Mouse (Mus musculus): ENCODE measurements around the gene Mettl15.
"Not testable (repeated sequence)": the region's sequence is repeated elsewhere in the genome, so short reads cannot be mapped to it uniquely, and the experiment has no call there.

Mettl15 gene

GRCm38 (mm10) chr2:109233876-109234275, 46.7 kb downstream of the Mettl15 start:
- H3K36me3 ChIP-seq (ENCODE audit: control insufficient read depth, insufficient read depth, low read length, poor library complexity, severe bottlenecking), result no peaks in the 10 kb centered on the region
- no peaks in the 10 kb centered on the region for H3K27me3 ChIP-seq (ENCODE audit: control insufficient read depth, insufficient read depth, low read length, poor library complexity, severe bottlenecking)
- DNase-seq (ENCODE audit: low read depth, low spot score), result no peak

GRCm38 (mm10) chr2:109230443-109230842, 50.1 kb downstream of the Mettl15 start:
- no peaks in the 10 kb centered on the region for H3K27me3 ChIP-seq (ENCODE audit: control insufficient read depth, insufficient read depth, low read length, poor library complexity, severe bottlenecking)
- no peaks in the 10 kb centered on the region for H3K36me3 ChIP-seq (ENCODE audit: control insufficient read depth, insufficient read depth, low read length, poor library complexity, severe bottlenecking)
- DNase-seq (ENCODE audit: low read depth, low spot score), result no peak

- DNase-seq (ENCODE audit: low read depth, low spot score), result no peak
- H3K36me3 ChIP-seq (ENCODE audit: control insufficient read depth, insufficient read depth, low read length, poor library complexity, severe bottlenecking), result no peaks in the 10 kb centered on the region
- no peaks in the 10 kb centered on the region for H3K27me3 ChIP-seq (ENCODE audit: control insufficient read depth, insufficient read depth, low read length, poor library complexity, severe bottlenecking)
Measured at GRCm38 (mm10) chr2:109227196-109227595, 53.4 kb downstream of the Mettl15 start.

- no peak for DNase-seq (ENCODE audit: low read depth, low spot score)
- no peaks in the 10 kb centered on the region for H3K36me3 ChIP-seq (ENCODE audit: control insufficient read depth, insufficient read depth, low read length, poor library complexity, severe bottlenecking)
- no peaks in the 10 kb centered on the region for H3K27me3 ChIP-seq (ENCODE audit: control insufficient read depth, insufficient read depth, low read length, poor library complexity, severe bottlenecking)
Measured at GRCm38 (mm10) chr2:109221470-109221869, 59.1 kb downstream of the Mettl15 start.

- DNase-seq (ENCODE audit: low read depth, low spot score), result peak; percentile 24
- not testable (repeated sequence) for H3K36me3 ChIP-seq (ENCODE audit: control insufficient read depth, insufficient read depth, low read length, poor library complexity, severe bottlenecking); H3K27me3 ChIP-seq (ENCODE audit: control insufficient read depth, insufficient read depth, low read length, poor library complexity, severe bottlenecking)
Measured at GRCm38 (mm10) chr2:109216678-109217077, 63.9 kb downstream of the Mettl15 start.

GRCm38 (mm10) chr2:109210641-109211040, 69.9 kb downstream of the Mettl15 start:
- not testable (repeated sequence) for H3K27me3 ChIP-seq (ENCODE audit: control insufficient read depth, insufficient read depth, low read length, poor library complexity, severe bottlenecking); DNase-seq (ENCODE audit: low read depth, low spot score); H3K36me3 ChIP-seq (ENCODE audit: control insufficient read depth, insufficient read depth, low read length, poor library complexity, severe bottlenecking)

GRCm38 (mm10) chr2:109208032-109208431, 72.5 kb downstream of the Mettl15 start:
- no peaks in the 10 kb centered on the region for H3K36me3 ChIP-seq (ENCODE audit: control insufficient read depth, insufficient read depth, low read length, poor library complexity, severe bottlenecking)
- H3K27me3 ChIP-seq (ENCODE audit: control insufficient read depth, insufficient read depth, low read length, poor library complexity, severe bottlenecking), result no peaks in the 10 kb centered on the region
- no peak for DNase-seq (ENCODE audit: low read depth, low spot score)

- DNase-seq (ENCODE audit: low read depth, low spot score), result no peak
- Histone ChIP-seq H3K27me3 (ENCODE audit: control insufficient read depth, insufficient read depth, low read length, poor library complexity, severe bottlenecking) (no peaks in the 10 kb centered on the region), H3K36me3 (ENCODE audit: control insufficient read depth, insufficient read depth, low read length, poor library complexity, severe bottlenecking) (no peaks in the 10 kb centered on the region)
Measured at GRCm38 (mm10) chr2:109182993-109183392, 97.6 kb downstream of the Mettl15 start.

GRCm38 (mm10) chr2:109158509-109158908, 122.0 kb downstream of the Mettl15 start:
- no peaks in the 10 kb centered on the region for H3K36me3 ChIP-seq (ENCODE audit: control insufficient read depth, insufficient read depth, low read length, poor library complexity, severe bottlenecking)
- H3K27me3 ChIP-seq (ENCODE audit: control insufficient read depth, insufficient read depth, low read length, poor library complexity, severe bottlenecking), result no peaks in the 10 kb centered on the region
- no peak for DNase-seq (ENCODE audit: low read depth, low spot score)

- H3K36me3 ChIP-seq (ENCODE audit: control insufficient read depth, insufficient read depth, low read length, poor library complexity, severe bottlenecking), result no peaks in the 10 kb centered on the region
- H3K27me3 ChIP-seq (ENCODE audit: control insufficient read depth, insufficient read depth, low read length, poor library complexity, severe bottlenecking), result no peaks in the 10 kb centered on the region
- DNase-seq (ENCODE audit: low read depth, low spot score), result no peak
Measured at GRCm38 (mm10) chr2:109156131-109156530, 124.4 kb downstream of the Mettl15 start.

- Histone ChIP-seq H3K27me3 (ENCODE audit: control insufficient read depth, insufficient read depth, low read length, poor library complexity, severe bottlenecking) (no peaks in the 10 kb centered on the region), H3K36me3 (ENCODE audit: control insufficient read depth, insufficient read depth, low read length, poor library complexity, severe bottlenecking) (no peaks in the 10 kb centered on the region)
- no peak for DNase-seq (ENCODE audit: low read depth, low spot score)
Measured at GRCm38 (mm10) chr2:109153402-109154050, 127.0 kb downstream of the Mettl15 start.

GRCm38 (mm10) chr2:109147292-109147691, 133.3 kb downstream of the Mettl15 start:
- Histone ChIP-seq H3K36me3 (ENCODE audit: control insufficient read depth, insufficient read depth, low read length, poor library complexity, severe bottlenecking) (no peaks in the 10 kb centered on the region), H3K27me3 (ENCODE audit: control insufficient read depth, insufficient read depth, low read length, poor library complexity, severe bottlenecking) (no peaks in the 10 kb centered on the region)
- no peak for DNase-seq (ENCODE audit: low read depth, low spot score)

GRCm38 (mm10) chr2:109144410-109144809, 136.1 kb downstream of the Mettl15 start:
- no peak for DNase-seq (ENCODE audit: low read depth, low spot score)

GRCm38 (mm10) chr2:109140330-109140729, 140.2 kb downstream of the Mettl15 start:
- Histone ChIP-seq H3K36me3 (ENCODE audit: control insufficient read depth, insufficient read depth, low read length, poor library complexity, severe bottlenecking) (no peaks in the 10 kb centered on the region), H3K27me3 (ENCODE audit: control insufficient read depth, insufficient read depth, low read length, poor library complexity, severe bottlenecking) (no peaks in the 10 kb centered on the region)
- no peak for DNase-seq (ENCODE audit: low read depth, low spot score)

More at GRCm38 (mm10) chr2:109144410-109144809, 136.1 kb downstream of the Mettl15 start:
- Histone ChIP-seq H3K27me3 (ENCODE audit: control insufficient read depth, insufficient read depth, low read length, poor library complexity, severe bottlenecking) (no peaks in the 10 kb centered on the region), H3K36me3 (ENCODE audit: control insufficient read depth, insufficient read depth, low read length, poor library complexity, severe bottlenecking) (no peaks in the 10 kb centered on the region)

GRCm38 (mm10) chr2:109137276-109137675, 143.3 kb downstream of the Mettl15 start:
- Histone ChIP-seq H3K36me3 (ENCODE audit: control insufficient read depth, insufficient read depth, low read length, poor library complexity, severe bottlenecking) (no peaks in the 10 kb centered on the region), H3K27me3 (ENCODE audit: control insufficient read depth, insufficient read depth, low read length, poor library complexity, severe bottlenecking) (no peaks in the 10 kb centered on the region)
- no peak for DNase-seq (ENCODE audit: low read depth, low spot score)

GRCm38 (mm10) chr2:109130718-109131117, 149.8 kb downstream of the Mettl15 start:
- DNase-seq (ENCODE audit: low read depth, low spot score), result no peak
- H3K36me3 ChIP-seq (ENCODE audit: control insufficient read depth, insufficient read depth, low read length, poor library complexity, severe bottlenecking), result no peaks in the 10 kb centered on the region
- H3K27me3 ChIP-seq (ENCODE audit: control insufficient read depth, insufficient read depth, low read length, poor library complexity, severe bottlenecking), result no peaks in the 10 kb centered on the region

Measured in splenic B cell, adult 2 months (primary cell).